Mouse (Mus musculus): ENCODE data around the gene Fam69a.
"Not testable (repeated sequence)": the region's sequence is repeated elsewhere in the genome, so short reads cannot be mapped to it uniquely, and the experiment has no call there.

Fam69a gene

GRCm38 (mm10) chr5:107900206-107901013, 86.5 kb downstream of the Fam69a start, which contains the start of gene Rpl5:
Gene Rpl5, plus strand, starts transcription at chr5:107900502.
- peak; percentile 96 for DNase-seq

GRCm38 (mm10) chr5:107896265-107896664, 90.6 kb downstream of the Fam69a start:
- no peak for DNase-seq

GRCm38 (mm10) chr5:107894676-107895075, 92.2 kb downstream of the Fam69a start:
- DNase-seq, result no peak

GRCm38 (mm10) chr5:107891515-107891914, 95.4 kb downstream of the Fam69a start:
- not testable (repeated sequence) for DNase-seq

- no peak for DNase-seq
Observed at GRCm38 (mm10) chr5:107889994-107890888, 96.6 kb downstream of the Fam69a start.

GRCm38 (mm10) chr5:107880710-107881109, 106.2 kb downstream of the Fam69a start:
- DNase-seq, result no peak

GRCm38 (mm10) chr5:107877053-107877452, 109.8 kb downstream of the Fam69a start:
- no peak for DNase-seq

- DNase-seq, result no peak
Observed at GRCm38 (mm10) chr5:107875261-107875611, 111.6 kb downstream of the Fam69a start.

GRCm38 (mm10) chr5:107874561-107875260, 112.2 kb downstream of the Fam69a start, which contains the start of gene Evi5:
Gene Evi5, minus strand, starts transcription at chr5:107875107.
- DNase-seq, result no peak

- DNase-seq, result no peak
Observed at GRCm38 (mm10) chr5:107873886-107874302, 113.0 kb downstream of the Fam69a start.

GRCm38 (mm10) chr5:107873330-107873729, 113.6 kb downstream of the Fam69a start:
- DNase-seq, result no peak

GRCm38 (mm10) chr5:107869701-107870100, 117.2 kb downstream of the Fam69a start:
- no peak for DNase-seq

- peak; percentile 89 for DNase-seq
Observed at GRCm38 (mm10) chr5:107868905-107869424, 117.9 kb downstream of the Fam69a start.

GRCm38 (mm10) chr5:107867970-107868904, 118.6 kb downstream of the Fam69a start:
- DNase-seq, result no peak

GRCm38 (mm10) chr5:107866127-107867126, 120.5 kb downstream of the Fam69a start:
- DNase-seq, result no peak

- DNase-seq, result no peak
Observed at GRCm38 (mm10) chr5:107863971-107864370, 122.9 kb downstream of the Fam69a start.

GRCm38 (mm10) chr5:107858963-107859362, 127.9 kb downstream of the Fam69a start:
- DNase-seq, result no peak

Measured in layer of hippocampus, adult 9-11 months (tissue).